Mouse (Mus musculus) frontal cortex, postnatal 25 days (tissue): ENCODE data around the gene Fga.
A peak's percentile ranks its signal among the peaks of the same experiment; 100 is the strongest.

Experiments
- DNase-seq, 2 experiments: peaks; one replicate each; pipeline ENCODE4 v3.0.0; 2022; ENCODE audit warnings: low spot score in 2 of 2

Gene Fga

DNA sequence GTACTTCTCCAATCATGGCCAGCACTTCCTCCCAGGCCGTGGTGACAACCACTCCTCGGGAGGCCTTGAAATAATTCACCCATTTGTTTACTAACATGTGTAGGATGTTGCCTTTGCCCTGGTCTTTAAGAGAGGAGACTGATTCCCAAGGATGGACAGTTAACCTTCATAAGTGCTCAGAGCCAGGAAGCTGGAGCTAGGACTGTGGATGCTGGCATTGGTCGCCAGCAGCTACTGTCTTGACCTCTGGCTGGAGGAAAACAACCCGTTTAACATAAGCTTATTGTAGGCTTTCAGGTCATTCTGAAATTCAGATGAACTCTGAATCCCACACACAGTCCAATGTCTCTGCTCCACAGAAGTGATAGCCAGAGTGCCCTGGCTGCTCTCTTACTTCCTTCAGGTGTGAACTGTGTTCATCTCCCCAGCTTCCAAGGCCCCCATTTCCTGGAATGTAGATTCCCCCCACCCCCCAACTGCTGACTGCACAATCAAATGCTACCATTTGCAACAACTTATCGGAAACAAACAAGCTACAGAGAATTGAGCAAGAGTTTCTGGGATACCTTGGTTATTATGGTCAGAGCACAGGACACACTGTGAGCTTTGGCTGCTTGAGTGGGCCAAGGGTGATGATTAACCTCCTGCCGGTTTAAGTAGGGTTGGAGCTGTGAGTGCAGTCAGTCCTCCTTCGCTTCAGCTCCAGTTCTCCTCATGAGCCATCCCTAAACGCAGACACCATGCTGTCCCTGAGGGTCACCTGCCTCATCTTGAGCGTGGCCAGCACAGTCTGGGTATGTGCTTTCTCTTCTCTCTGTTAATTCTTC is at the start of gene Fga:
Fga (plus strand) TSS at position 602 of the 827 bp plus-strand sequence.
- no peak for DNase-seq

DNA sequence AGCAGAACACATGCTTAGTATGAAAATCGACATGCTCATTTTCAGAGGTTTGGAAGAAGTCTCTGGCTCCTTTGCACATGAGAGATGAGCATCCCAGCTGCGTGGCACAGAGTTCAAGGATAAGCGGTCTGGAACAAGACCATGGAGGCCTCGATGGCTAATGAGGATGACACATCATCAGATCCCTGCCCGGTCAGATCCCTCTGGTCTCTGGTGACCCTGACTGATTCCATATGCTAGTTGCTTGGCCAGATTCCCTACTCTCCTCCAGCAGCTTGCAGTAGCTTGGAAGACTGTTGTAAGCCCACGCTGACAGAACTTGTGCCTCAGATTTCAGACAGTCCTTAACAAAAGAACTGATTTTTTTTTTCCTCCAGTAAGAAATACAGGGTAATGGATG is 45.1 kb upstream of the Fga start:
- no peak for DNase-seq

- DNase-seq = no peak
These were observed 44.0 kb upstream of the Fga start for GRCm38 (mm10) chr3:82981861-82982260.

DNA sequence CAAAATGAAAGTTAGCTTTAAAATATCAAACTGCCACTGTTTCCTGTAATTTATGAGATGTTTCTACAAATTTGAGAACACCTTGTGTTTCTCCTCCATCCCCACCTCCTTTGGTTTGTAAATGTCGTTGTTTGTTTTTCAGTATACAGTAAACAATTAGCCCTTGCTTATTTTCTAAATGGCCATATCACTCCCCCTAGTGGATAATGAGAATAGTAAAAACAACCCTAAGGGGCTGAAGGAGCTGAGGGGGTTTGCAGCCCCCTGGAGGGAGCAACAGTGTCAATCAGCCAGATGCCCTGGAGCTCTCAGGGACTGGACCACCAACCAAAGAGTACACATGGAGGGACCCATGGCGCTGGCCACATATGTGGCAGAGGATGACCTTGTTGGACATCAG is 41.0 kb upstream of the Fga start:
- no peak for DNase-seq

DNA sequence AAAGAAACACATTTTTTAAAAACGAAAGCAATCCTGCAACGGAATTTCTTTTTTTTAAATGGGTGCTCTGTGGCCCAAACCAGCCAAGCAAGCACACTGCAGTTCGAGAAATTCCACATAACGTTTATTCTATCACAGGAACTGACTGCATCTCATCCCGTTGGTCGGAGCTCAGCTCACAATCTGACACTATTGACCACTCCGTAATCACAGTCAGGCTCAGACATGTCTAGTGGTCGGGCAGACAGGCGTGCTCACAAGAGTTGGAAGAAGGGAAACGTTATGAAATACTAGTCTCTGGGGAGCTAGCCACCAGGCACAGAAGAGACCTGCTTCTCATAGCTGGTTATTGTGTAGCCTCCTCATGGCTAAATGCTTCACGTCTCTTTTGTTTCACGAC is 33.9 kb upstream of the Fga start:
- DNase-seq = no peak

GRCm38 (mm10) chr3:82992956-82993355 is 32.9 kb upstream of the Fga start:
- DNase-seq = no peak

DNA sequence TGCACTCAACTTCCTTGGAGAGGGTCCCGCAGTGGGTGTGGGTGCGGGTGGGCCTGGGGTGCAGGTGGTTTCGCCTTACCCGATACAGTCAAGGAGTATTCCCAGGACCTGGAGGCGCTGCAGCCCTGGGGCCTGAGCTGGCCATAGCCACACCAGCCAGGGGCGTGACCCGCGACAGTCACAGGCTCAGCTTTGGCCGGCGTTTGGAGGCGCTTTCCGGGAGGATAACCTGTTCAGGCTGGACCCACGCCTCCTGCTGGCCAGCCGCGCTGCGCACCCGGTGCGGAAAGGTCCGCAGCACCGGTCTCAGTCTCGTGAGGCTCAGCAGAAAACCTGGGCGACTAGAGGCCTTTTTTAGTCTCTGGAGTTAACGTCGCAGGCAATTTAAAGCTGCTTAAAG is 30.5 kb upstream of the Fga start:
- DNase-seq = no peak

GRCm38 (mm10) chr3:82996656-82997055 is 29.2 kb upstream of the Fga start:
- no peak for DNase-seq

GRCm38 (mm10) chr3:82998772-82999463 is 27.0 kb upstream of the Fga start:
- peak; percentile 8 to 36 for DNase-seq

DNA sequence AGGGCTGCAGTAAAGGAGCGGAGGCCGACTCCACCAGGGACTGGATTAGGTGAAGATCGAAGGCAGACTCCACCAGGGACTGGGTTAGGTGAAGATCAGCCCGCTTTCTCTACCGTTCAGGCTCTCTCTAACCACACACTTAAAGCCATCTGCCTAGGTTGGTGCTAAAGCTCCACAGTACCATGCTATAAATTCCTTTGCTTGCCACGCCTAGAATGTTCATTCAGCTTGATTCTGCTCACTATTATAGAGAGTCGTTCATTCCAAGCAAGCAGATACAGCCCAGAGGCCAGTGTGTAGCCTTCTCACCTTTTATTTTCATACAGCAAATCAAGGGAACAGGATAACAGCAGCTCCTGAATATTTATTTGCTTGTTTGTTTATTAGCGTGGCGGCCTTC is 25.9 kb upstream of the Fga start:
- DNase-seq = no peak

- peak in 1 of 2 experiments; percentile 20 for DNase-seq
These were observed 23.7 kb upstream of the Fga start for GRCm38 (mm10) chr3:83002191-83002590.

GRCm38 (mm10) chr3:83003068-83003467 is 22.8 kb upstream of the Fga start:
- DNase-seq = no peak

DNA sequence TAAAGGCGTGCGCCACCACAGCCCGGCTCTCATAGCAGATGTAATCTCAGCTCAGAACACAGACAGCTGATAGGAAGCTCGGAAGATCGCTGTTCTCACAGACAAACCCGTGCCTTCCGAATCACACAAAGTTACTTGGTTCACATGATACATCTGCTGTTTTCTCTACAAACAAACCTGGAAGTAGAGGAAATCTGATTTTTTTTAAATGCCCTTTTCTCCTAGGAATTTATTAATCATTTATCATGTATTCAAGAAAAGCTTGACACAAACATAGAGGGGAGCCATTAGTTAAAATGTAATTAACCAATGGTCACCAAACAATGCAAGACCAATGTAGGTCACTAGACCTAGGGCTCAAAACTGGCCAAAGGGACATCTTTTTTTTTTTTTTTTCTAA is 21.1 kb upstream of the Fga start:
- no peak for DNase-seq

DNA sequence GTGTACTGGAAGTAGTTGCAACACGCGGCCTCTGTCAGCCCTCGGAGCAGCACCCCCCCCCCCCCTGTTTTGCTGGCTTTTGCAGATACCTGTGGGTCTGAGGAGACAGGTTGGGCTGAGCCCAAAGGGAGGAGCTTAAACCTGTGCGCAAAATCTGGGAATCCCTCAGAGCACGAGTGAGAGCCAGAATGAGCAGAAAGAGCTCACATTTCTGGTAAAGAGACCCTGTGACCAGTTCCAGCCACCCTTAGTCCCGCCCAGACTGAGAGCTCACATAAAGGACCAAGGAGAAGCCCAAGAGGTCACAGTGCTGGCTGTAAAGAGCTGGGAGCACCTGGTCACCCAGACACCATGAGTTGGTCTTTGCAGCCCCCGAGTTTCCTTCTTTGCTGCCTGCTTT is 18.3 kb upstream of the Fga start, which contains the start of gene Fgg:
Fgg (plus strand) TSS at position 168 of the 400 bp plus-strand sequence.
- no peak for DNase-seq

DNA sequence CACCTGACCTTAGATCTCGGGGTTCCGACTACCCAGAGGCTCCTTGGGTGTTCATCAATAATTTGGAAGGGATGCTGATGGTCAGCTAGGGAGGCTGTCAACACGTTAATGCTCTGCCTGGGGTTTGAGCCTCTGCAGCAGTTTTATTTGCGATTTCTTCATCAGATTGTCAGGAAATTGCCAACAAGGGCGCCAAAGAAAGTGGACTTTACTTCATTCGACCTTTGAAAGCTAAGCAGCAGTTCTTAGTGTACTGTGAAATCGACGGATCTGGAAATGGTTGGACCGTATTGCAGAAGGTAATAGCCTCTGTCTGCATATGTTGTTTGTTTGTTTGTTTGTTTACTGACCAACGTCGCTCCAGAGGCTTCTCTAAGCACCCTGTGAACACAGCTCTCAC is 15.6 kb upstream of the Fga start:
- no peak for DNase-seq

GRCm38 (mm10) chr3:83011136-83011535 is 14.7 kb upstream of the Fga start:
- DNase-seq = no peak

DNA sequence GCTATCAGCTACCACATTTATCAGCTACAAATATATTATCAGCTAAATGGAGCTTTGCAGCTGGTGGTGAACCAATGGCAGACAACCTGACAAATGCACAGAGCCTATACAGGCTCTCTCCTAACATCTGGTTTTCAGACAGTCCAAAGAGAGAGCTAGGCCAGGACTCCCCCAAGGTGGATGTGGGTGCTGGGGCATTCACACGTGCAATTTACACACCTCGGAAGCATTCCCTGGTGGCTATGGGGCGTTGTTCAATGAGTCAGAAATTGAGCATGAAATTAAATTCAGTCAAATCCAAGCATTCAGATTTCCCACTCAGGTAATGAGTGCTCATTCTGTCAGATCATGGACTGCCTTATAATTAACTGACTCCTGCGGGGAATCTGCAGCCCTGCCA is 14.3 kb upstream of the Fga start:
- no peak for DNase-seq

- no peak for DNase-seq
These were observed 13.2 kb upstream of the Fga start for GRCm38 (mm10) chr3:83012636-83013035.

- no peak for DNase-seq
These were observed 11.9 kb upstream of the Fga start for GRCm38 (mm10) chr3:83013951-83014350.

DNA sequence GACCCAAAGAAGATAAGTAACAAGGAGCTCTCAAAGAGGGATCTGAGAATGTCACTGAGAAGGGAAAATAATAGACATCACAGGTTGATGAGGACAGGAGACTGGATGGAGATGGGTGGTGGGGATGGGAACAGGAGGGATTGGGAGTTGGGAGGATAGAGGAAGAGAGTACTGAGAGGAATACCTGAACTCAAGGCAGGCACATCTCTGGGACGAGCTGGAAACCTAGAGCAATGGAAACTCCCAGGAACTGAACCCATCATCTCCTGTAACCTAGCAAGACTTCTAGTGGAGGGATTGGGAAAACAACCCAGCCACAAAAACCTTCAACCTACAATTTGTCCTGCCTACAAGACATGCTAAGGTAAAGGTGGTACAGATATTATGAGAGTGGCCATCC is 9.6 kb upstream of the Fga start:
- DNase-seq = no peak

DNA sequence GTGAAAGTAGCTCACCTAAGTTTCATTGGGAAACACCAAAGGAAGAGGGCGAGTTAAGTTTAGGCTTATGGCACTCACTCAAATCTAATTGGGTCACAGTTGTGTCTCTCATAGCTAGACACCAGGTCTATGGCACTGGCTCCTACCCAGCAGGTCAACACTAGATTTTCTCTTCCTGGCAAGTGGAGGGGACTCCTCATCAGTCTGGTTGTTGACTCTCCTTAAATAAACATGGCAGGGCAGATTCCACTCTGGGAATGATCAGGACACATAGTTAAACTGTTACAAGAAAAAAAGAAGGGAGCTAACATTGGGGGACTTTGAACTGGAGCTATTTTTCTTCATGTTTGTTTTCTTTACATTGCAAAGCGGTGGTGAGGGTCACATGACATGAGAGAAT is 5.5 kb upstream of the Fga start:
- DNase-seq = no peak

DNA sequence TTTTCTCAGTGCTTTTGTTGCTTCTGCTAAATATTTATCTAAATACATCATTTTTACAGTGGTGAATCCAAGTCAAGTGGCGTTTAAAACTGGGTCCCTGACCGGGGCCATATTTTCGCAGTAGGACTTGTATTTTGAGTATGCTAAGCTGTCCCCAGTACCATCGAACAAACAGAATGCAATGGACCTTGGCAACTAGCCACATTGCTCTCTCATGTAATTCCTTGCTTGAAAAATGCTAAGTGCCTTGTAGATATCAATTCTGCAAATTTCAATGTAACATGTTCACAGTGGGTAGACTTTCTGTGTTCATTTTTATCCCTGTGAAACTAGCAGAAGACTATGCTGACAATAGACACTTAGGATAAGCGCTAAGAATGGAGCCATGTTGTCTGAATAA is 4.7 kb upstream of the Fga start:
- DNase-seq = no peak

GRCm38 (mm10) chr3:83025036-83025435 is 840 bp upstream of the Fga start:
- no peak for DNase-seq
